In the genomic region with DNA sequence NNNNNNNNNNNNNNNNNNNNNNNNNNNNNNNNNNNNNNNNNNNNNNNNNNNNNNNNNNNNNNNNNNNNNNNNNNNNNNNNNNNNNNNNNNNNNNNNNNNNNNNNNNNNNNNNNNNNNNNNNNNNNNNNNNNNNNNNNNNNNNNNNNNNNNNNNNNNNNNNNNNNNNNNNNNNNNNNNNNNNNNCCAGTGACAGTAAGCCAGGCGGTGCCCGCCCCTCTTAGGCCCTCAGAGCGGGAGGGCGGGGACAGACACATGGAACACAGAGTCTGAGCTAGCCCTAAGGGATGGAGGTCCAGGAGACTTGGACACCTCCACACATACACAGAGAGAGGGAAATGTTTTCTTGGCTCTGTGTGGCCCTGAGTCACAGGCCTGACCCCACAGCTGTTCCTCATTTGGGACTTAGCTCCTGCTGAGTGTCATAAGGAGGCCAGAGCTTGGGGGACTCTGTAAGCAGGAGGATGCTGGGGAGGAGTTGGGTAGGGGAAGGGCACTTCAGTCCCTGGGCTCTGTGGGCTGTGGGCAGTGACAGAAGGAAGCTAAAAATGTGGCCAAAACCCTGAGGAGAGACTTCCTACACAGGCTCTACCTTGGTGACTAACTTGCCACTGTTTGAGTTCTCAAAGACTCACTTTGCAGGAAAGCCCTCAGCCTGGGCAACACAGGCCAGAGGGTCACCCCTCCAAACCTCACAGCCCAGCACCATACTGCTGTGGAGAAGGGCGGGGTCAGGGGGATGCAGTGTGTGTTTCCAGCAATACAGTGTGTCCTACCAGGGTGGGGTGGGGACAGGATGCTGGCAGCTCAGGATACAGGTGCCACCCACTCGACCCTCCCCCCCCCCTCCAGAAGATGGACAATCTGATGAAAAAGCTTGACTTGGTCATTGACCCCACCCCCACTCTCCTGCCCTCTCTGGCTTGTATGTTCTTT, we compare ENCODE assay signal across 8 mouse cellular contexts. TPM values are rescaled to one million over a fixed set of nuclear protein-coding genes. Genes with fewer than 3 reads are reported as not detected.
DNase-seq lines count a peak whose midpoint lies in the region; ATAC-seq and TF ChIP-seq lines count a peak whose summit lies in the region.

No protein-coding gene starts in this region.

- intact Hi-C loops in heart, postnatal 10 days (cut with DNase I): no loop called here

- no peak for TF ChIP-seq CTCF in olfactory bulb, adult 2 months (IDR thresholded peaks at IDR 0.05; ENCODE audit: insufficient read depth, low read depth, low read length)

- H3K27me3 ChIP-seq in embryonic facial prominence, embryonic 13.5 days: peaks cover 2% of the 10 kb centered on the region; the same call in 1 of the 2 replicates
- H3K27me3 ChIP-seq in liver, embryonic 13.5 days: no peaks in the 10 kb centered on the region

- H3K27ac ChIP-seq in embryonic facial prominence, embryonic 13.5 days: peak overlapping the region; percentile 29; the same call in 1 of the 2 replicates
- H3K27ac ChIP-seq in liver, embryonic 13.5 days: peak overlapping the region; percentile 99
- 0 out of 2 replicates have a peak overlapping the region, but pooled peaks have one; percentile 12 for H3K27ac ChIP-seq in olfactory bulb, adult 2 months (ENCODE audit: insufficient read depth, low read depth, low read length)

- peak; percentile 31 for DNase-seq in right cerebral cortex, adult 2 months (ENCODE audit: low spot score in 2 of 2)
- DNase-seq in right cerebral cortex, adult 18-20 months: no peak
- peak; percentile 63 to 67 for DNase-seq in heart, postnatal 10 days
- peak; percentile 83 for DNase-seq in liver, embryonic 13.5 days
- no peak for DNase-seq in right cerebral cortex, postnatal 4 days
- no peak for DNase-seq in cerebellum, adult 18-20 months

- H3K9me3 ChIP-seq in embryonic facial prominence, embryonic 13.5 days: no peaks in the 10 kb centered on the region
- H3K9me3 ChIP-seq in liver, embryonic 13.5 days (replicated peaks): no peaks in the 10 kb centered on the region

- no peak for TF ChIP-seq POLR2A in olfactory bulb, adult 2 months (IDR thresholded peaks at IDR 0.05; ENCODE audit: insufficient read depth, low read depth, low read length)

- H3K9ac ChIP-seq in embryonic facial prominence, embryonic 13.5 days: 0 out of 2 replicates have a peak overlapping the region, but pooled peaks have one; percentile 7
- H3K9ac ChIP-seq in liver, embryonic 13.5 days: peak overlapping the region; percentile 85

- H3K4me3 ChIP-seq in embryonic facial prominence, embryonic 13.5 days: no peak overlapping the region
- H3K4me3 ChIP-seq in liver, embryonic 13.5 days (replicated peaks): peak overlapping the region; percentile 50
- H3K4me3 ChIP-seq in olfactory bulb, adult 2 months (ENCODE audit: insufficient read depth, low read depth, low read length): no peak overlapping the region

- H3K36me3 ChIP-seq in embryonic facial prominence, embryonic 13.5 days: no peaks in the 10 kb centered on the region
- peaks cover 20% of the 10 kb centered on the region for H3K36me3 ChIP-seq in liver, embryonic 13.5 days

- ATAC-seq in embryonic facial prominence, embryonic 13.5 days (ENCODE audit: insufficient number of reproducible peaks, insufficient read depth, low FRiP score, low TSS enrichment, low read depth): 0 out of 2 replicates have a peak, but pooled peaks have one; percentile 29
- ATAC-seq in liver, embryonic 13.5 days (ENCODE audit: low read depth): peak; percentile 88

- 27% methylated on average over 6 of the region's 6 CpGs for WGBS in embryonic facial prominence, embryonic 13.5 days
- WGBS in liver, embryonic 13.5 days (ENCODE audit: insufficient replicate concordance): 18% methylated on average over 6 of the region's 6 CpGs
- WGBS in olfactory bulb, adult 2 months: 73% methylated on average over 6 of the region's 6 CpGs

- peaks cover 17% of the 10 kb centered on the region for H3K4me1 ChIP-seq in embryonic facial prominence, embryonic 13.5 days
- peaks cover 86% of the 10 kb centered on the region for H3K4me1 ChIP-seq in liver, embryonic 13.5 days (replicated peaks)
- H3K4me1 ChIP-seq in olfactory bulb, adult 2 months (ENCODE audit: control insufficient read depth, insufficient read depth, low read length): peaks cover 15% of the 10 kb centered on the region

- H3K4me2 ChIP-seq in embryonic facial prominence, embryonic 13.5 days: no peak overlapping the region
- peak overlapping the region; percentile 93 for H3K4me2 ChIP-seq in liver, embryonic 13.5 days

RNA-seq across cellular contexts. Expression of a gene that starts 6.7 kb away (rescaled TPM):
- polyA plus RNA-seq in embryonic facial prominence, embryonic 13.5 days (2015; fragmentation: Nextera tagmentation; extraction: Ambion mirVana): 5.8 and 6.0 TPM in 2 replicates
- 1 to 10 TPM; 1.9 to 3.0 TPM for total RNA-seq in heart, postnatal 10 days (2021)
- polyA plus RNA-seq in liver, embryonic 13.5 days (2015; fragmentation: Nextera tagmentation; extraction: Ambion mirVana): 13.2 and 16.8 TPM in 2 replicates
- polyA plus RNA-seq in olfactory bulb, adult 2 months (2012; ENCODE audit: insufficient read depth, insufficient read length, low replicate concordance, missing spikeins): not detected in 2 replicates

RNA-seq across cellular contexts. Expression of a gene that starts 26.1 kb away (rescaled TPM):
- polyA plus RNA-seq in embryonic facial prominence, embryonic 13.5 days (2015; fragmentation: Nextera tagmentation; extraction: Ambion mirVana): 1.0 and 1.3 TPM in 2 replicates
- under 1 TPM; 0.12 to 0.14 TPM for total RNA-seq in heart, postnatal 10 days (2021)
- 0.50 and 0.76 TPM in 2 replicates for polyA plus RNA-seq in liver, embryonic 13.5 days (2015; fragmentation: Nextera tagmentation; extraction: Ambion mirVana)
- polyA plus RNA-seq in olfactory bulb, adult 2 months (2012; ENCODE audit: insufficient read depth, insufficient read length, low replicate concordance, missing spikeins): not detected in 2 replicates

RNA-seq across cellular contexts. Expression of a gene that starts 27.9 kb away (rescaled TPM):
- not detected in 2 replicates for polyA plus RNA-seq in embryonic facial prominence, embryonic 13.5 days (2015; fragmentation: Nextera tagmentation; extraction: Ambion mirVana)
- total RNA-seq in heart, postnatal 10 days (2021): not detected
- not detected in 2 replicates for polyA plus RNA-seq in liver, embryonic 13.5 days (2015; fragmentation: Nextera tagmentation; extraction: Ambion mirVana)
- polyA plus RNA-seq in olfactory bulb, adult 2 months (2012; ENCODE audit: insufficient read depth, insufficient read length, low replicate concordance, missing spikeins): not detected in 2 replicates

RNA-seq across cellular contexts. Expression of a gene that starts 52.1 kb away (rescaled TPM):
- 10.2 and 10.5 TPM in 2 replicates for polyA plus RNA-seq in embryonic facial prominence, embryonic 13.5 days (2015; fragmentation: Nextera tagmentation; extraction: Ambion mirVana)
- 1 to 10 TPM; 4.2 to 4.6 TPM for total RNA-seq in heart, postnatal 10 days (2021)
- polyA plus RNA-seq in liver, embryonic 13.5 days (2015; fragmentation: Nextera tagmentation; extraction: Ambion mirVana): 8.0 and 8.3 TPM in 2 replicates
- not detected in 2 replicates for polyA plus RNA-seq in olfactory bulb, adult 2 months (2012; ENCODE audit: insufficient read depth, insufficient read length, low replicate concordance, missing spikeins)

Comparison
In these comparisons a context has a peak if more than half of its experiments do, and no peak if none do; other contexts are left out.
1. DNase-seq: peak in right cerebral cortex, adult 2 months (2 of 2), heart, postnatal 10 days (2 of 2) and liver, embryonic 13.5 days (single experiment); none in right cerebral cortex, adult 18-20 months (single experiment), right cerebral cortex, postnatal 4 days (single experiment) and cerebellum, adult 18-20 months (0 of 2).
2. H3K27ac ChIP-seq: peak in every context shown above with its lines; median percentile 99 in liver, embryonic 13.5 days; 29 in embryonic facial prominence, embryonic 13.5 days; 12 in olfactory bulb, adult 2 months.